Mouse (Mus musculus) intestine, postnatal 0 days (tissue): ENCODE data around the gene Lrrk1. TPM values are rescaled to one million over a fixed set of nuclear protein-coding genes. Genes with fewer than 3 reads are reported as not detected.

Experiments
- ATAC-seq: fragments of 200-750 bp; cut with Nextera tagmentation; 2 replicates; pipeline ENCODE4 v1.8.0; 2017; ENCODE audit warnings: mild to moderate bottlenecking, moderate TSS enrichment, moderate library complexity
- H3K27ac ChIP-seq: fragments of 300-500 bp; sonication (generic); 2 replicates; pipeline ENCODE4 v1.5.1; 2014; ENCODE audit warnings: mild to moderate bottlenecking, low read depth, low read length, moderate library complexity
- H3K27me3 ChIP-seq: fragments of 300-500 bp; sonication (generic); replicated peaks from 2 replicates; pipeline ENCODE4 v1.6.1; 2014; ENCODE audit warnings: low read length, mixed read lengths; ENCODE audit not compliant: control insufficient read depth, insufficient read depth
- H3K36me3 ChIP-seq: fragments of 300-500 bp; sonication (generic); 2 replicates; pipeline ENCODE4 v1.6.1; 2014; ENCODE audit warnings: mild to moderate bottlenecking, moderate library complexity; ENCODE audit not compliant: control insufficient read depth, insufficient read depth
- H3K4me1 ChIP-seq: fragments of 300-500 bp; sonication (generic); replicated peaks from 2 replicates; pipeline ENCODE4 v1.6.1; 2014; ENCODE audit warnings: antibody characterized with exemption, low read length, mixed read lengths; ENCODE audit not compliant: control insufficient read depth, insufficient read depth
- H3K4me2 ChIP-seq: fragments of 300-500 bp; sonication (generic); replicated peaks from 2 replicates; pipeline ENCODE4 v1.6.1; 2014; ENCODE audit warnings: low read depth, mild to moderate bottlenecking, moderate library complexity
- H3K4me3 ChIP-seq: fragments of 300-500 bp; sonication (generic); 2 replicates; pipeline ENCODE4 v1.5.1; 2014; ENCODE audit warnings: low read depth, low read length
- H3K9ac ChIP-seq: fragments of 300-500 bp; sonication (generic); 2 replicates; pipeline ENCODE4 v1.6.1; 2014; ENCODE audit warnings: mild to moderate bottlenecking, low read depth, low read length
- H3K9me3 ChIP-seq: fragments of 300-500 bp; sonication (generic); 2 replicates; pipeline ENCODE4 v1.6.1; 2016; ENCODE audit warnings: mixed run types; ENCODE audit not compliant: control insufficient read depth
- CTCF ChIP-seq: sonication (generic); IDR thresholded peaks from 2 replicates; pipeline ENCODE4 v1.5.1; 2016; ENCODE audit warnings: low read depth, mild to moderate bottlenecking, control low read depth, antibody characterized with exemption, moderate library complexity
- WGBS: fragments of 180-500 bp; shearing (Covaris S2); extraction: QIAGEN DNeasy Blood & Tissue Kit; methylation state at CpG from one replicate; pipeline ENCODE4 v1.1.7; 2014; 5-methylcytosine and 5-hydroxymethylcytosine counted together
- polyA plus RNA-seq: library from polyadenylated mRNA; unstranded; fragments of >200 nt; fragmentation: Nextera tagmentation; extraction: Ambion mirVana; gene quantifications from 2 replicates; pipeline ENCODE4 v1.2.1, GENCODE M21; 2015

The Lrrk1 gene
- polyA plus RNA-seq, 1 experiment from 2014 or later: 6.1 TPM

- TF ChIP-seq CTCF: no peak
- 0 out of 2 replicates have a peak, but pooled peaks cover 5% of the 10 kb centered on the region for H3K36me3 ChIP-seq
Measured at GRCm38 (mm10) chr7:66351074-66351473, 37.1 kb downstream of the Lrrk1 start.

GRCm38 (mm10) chr7:66349670-66350069 lies 38.5 kb downstream of the Lrrk1 start:
- no peak for TF ChIP-seq CTCF
- Histone ChIP-seq H3K9ac (no peak overlapping the region), H3K4me1 (no peaks in the 10 kb centered on the region), H3K4me2 (no peak overlapping the region), H3K27ac (no peak overlapping the region), H3K27me3 (no peaks in the 10 kb centered on the region), H3K4me3 (no peak overlapping the region), H3K9me3 (no peaks in the 10 kb centered on the region), H3K36me3 (0 out of 2 replicates have a peak, but pooled peaks cover 5% of the 10 kb centered on the region)
- no peak for ATAC-seq
- 55% methylated on average over 11 of the region's 11 CpGs for WGBS

More at GRCm38 (mm10) chr7:66351074-66351473, 37.1 kb downstream of the Lrrk1 start:
- Histone ChIP-seq H3K4me2 (no peak overlapping the region), H3K9ac (no peak overlapping the region), H3K9me3 (no peaks in the 10 kb centered on the region), H3K4me3 (no peak overlapping the region), H3K27ac (no peak overlapping the region), H3K4me1 (no peaks in the 10 kb centered on the region), H3K27me3 (no peaks in the 10 kb centered on the region)
- no peak for ATAC-seq
- WGBS: 82% methylated on average over 4 of the region's 4 CpGs

- TF ChIP-seq CTCF: no peak
- no peak overlapping the region for H3K4me2 ChIP-seq
- WGBS: 88% methylated on average over 10 of the region's 10 CpGs
- 0 out of 2 replicates have a peak, but pooled peaks cover 5% of the 10 kb centered on the region for H3K36me3 ChIP-seq
- H3K27me3 ChIP-seq: no peaks in the 10 kb centered on the region
- no peak for ATAC-seq
- H3K4me3 ChIP-seq: no peak overlapping the region
- H3K27ac ChIP-seq: no peak overlapping the region
- no peaks in the 10 kb centered on the region for H3K9me3 ChIP-seq
- no peak overlapping the region for H3K9ac ChIP-seq
- H3K4me1 ChIP-seq: no peaks in the 10 kb centered on the region
Measured at GRCm38 (mm10) chr7:66348588-66348987, 39.6 kb downstream of the Lrrk1 start.

GRCm38 (mm10) chr7:66346959-66347663 lies 41.0 kb downstream of the Lrrk1 start:
- Histone ChIP-seq H3K27ac (no peak overlapping the region), H3K4me2 (no peak overlapping the region), H3K4me1 (no peaks in the 10 kb centered on the region), H3K27me3 (no peaks in the 10 kb centered on the region), H3K36me3 (0 out of 2 replicates have a peak, but pooled peaks cover 5% of the 10 kb centered on the region), H3K9me3 (no peaks in the 10 kb centered on the region), H3K9ac (no peak overlapping the region), H3K4me3 (no peak overlapping the region)
- WGBS: 36% methylated on average over 9 of the region's 9 CpGs
- TF ChIP-seq CTCF: no peak
- ATAC-seq: no peak

- TF ChIP-seq CTCF: no peak
- Histone ChIP-seq H3K36me3 (no peaks in the 10 kb centered on the region; the same call in 1 of the 2 replicates), H3K4me3 (no peak overlapping the region), H3K9ac (no peak overlapping the region), H3K27ac (no peak overlapping the region), H3K9me3 (no peaks in the 10 kb centered on the region), H3K27me3 (no peaks in the 10 kb centered on the region), H3K4me1 (no peaks in the 10 kb centered on the region), H3K4me2 (no peak overlapping the region; the same call in 1 of the 2 replicates)
- 59% methylated on average over 5 of the region's 5 CpGs for WGBS
- no peak for ATAC-seq
Measured at GRCm38 (mm10) chr7:66343307-66343706, 44.8 kb downstream of the Lrrk1 start.

- no peaks in the 10 kb centered on the region for H3K4me1 ChIP-seq
- TF ChIP-seq CTCF: no peak
- H3K9ac ChIP-seq: no peak overlapping the region
- ATAC-seq: no peak
- no peaks in the 10 kb centered on the region for H3K27me3 ChIP-seq
- H3K36me3 ChIP-seq: no peaks in the 10 kb centered on the region; the same call in 1 of the 2 replicates
- no peak overlapping the region for H3K27ac ChIP-seq
- no peaks in the 10 kb centered on the region for H3K9me3 ChIP-seq
- 75% methylated on average over 6 of the region's 6 CpGs for WGBS
- H3K4me2 ChIP-seq: no peak overlapping the region; the same call in 1 of the 2 replicates
- no peak overlapping the region for H3K4me3 ChIP-seq
Measured at GRCm38 (mm10) chr7:66342831-66343230, 45.3 kb downstream of the Lrrk1 start.
